Mouse (Mus musculus) midbrain, embryonic 15.5 days (tissue): ENCODE data around the gene Rpl37. TPM values are rescaled to one million over a fixed set of nuclear protein-coding genes. Genes with fewer than 3 reads are reported as not detected.
"Not testable (repeated sequence)": the region's sequence is repeated elsewhere in the genome, so short reads cannot be mapped to it uniquely, and the experiment has no call there.

Source experiments
- ATAC-seq: fragments of 200-750 bp; cut with Nextera tagmentation; replicated peaks from 2 replicates; pipeline ENCODE4 v1.8.0; 2017; ENCODE audit warnings: moderate TSS enrichment
- H3K27ac ChIP-seq: fragments of 300-500 bp; sonication (generic); 2 replicates; pipeline ENCODE4 v1.5.1; 2015; ENCODE audit warnings: mild to moderate bottlenecking, inconsistent platforms
- H3K27me3 ChIP-seq: fragments of 300-500 bp; sonication (generic); replicated peaks from 2 replicates; pipeline ENCODE4 v1.6.1; 2015; ENCODE audit warnings: inconsistent platforms
- H3K36me3 ChIP-seq: fragments of 300-500 bp; sonication (generic); replicated peaks from 2 replicates; pipeline ENCODE4 v1.6.1; 2015; ENCODE audit warnings: inconsistent platforms
- H3K4me1 ChIP-seq: fragments of 300-500 bp; sonication (generic); 2 replicates; pipeline ENCODE4 v1.6.1; 2015; ENCODE audit warnings: inconsistent platforms
- H3K4me2 ChIP-seq: fragments of 300-500 bp; sonication (generic); 2 replicates; pipeline ENCODE4 v1.6.1; 2015; ENCODE audit warnings: inconsistent platforms, mild to moderate bottlenecking, moderate library complexity
- H3K4me3 ChIP-seq: fragments of 300-500 bp; sonication (generic); 2 replicates; pipeline ENCODE4 v1.5.1; 2015; ENCODE audit warnings: mild to moderate bottlenecking, inconsistent platforms
- H3K9ac ChIP-seq: fragments of 300-500 bp; sonication (generic); 2 replicates; pipeline ENCODE4 v1.6.1; 2015; ENCODE audit warnings: mild to moderate bottlenecking, inconsistent platforms
- H3K9me3 ChIP-seq: fragments of 300-500 bp; sonication (generic); 2 replicates; pipeline ENCODE4 v1.6.1; 2016; ENCODE audit warnings: inconsistent platforms
- WGBS: fragments of 180-500 bp; shearing (Covaris S2); methylation state at CpG from one replicate; pipeline ENCODE4 v1.1.7; 2015; ENCODE audit warnings: mixed read lengths; 5-methylcytosine and 5-hydroxymethylcytosine counted together
- polyA plus RNA-seq: library from polyadenylated mRNA; unstranded; fragments of >200 nt; fragmentation: Nextera tagmentation; extraction: Ambion mirVana; gene quantifications from 2 replicates; pipeline ENCODE4 v1.2.1, GENCODE M21; 2015

The Rpl37 gene
- polyA plus RNA-seq, 1 experiment from 2014 or later: 286 TPM

GRCm38 (mm10) chr15:5128176-5128940 lies 11.9 kb downstream of the Rpl37 start:
- Histone ChIP-seq H3K27me3 (no peaks in the 10 kb centered on the region), H3K9me3 (no peaks in the 10 kb centered on the region), H3K27ac (no peak overlapping the region), H3K4me1 (no peaks in the 10 kb centered on the region), H3K4me3 (no peak overlapping the region), H3K4me2 (no peak overlapping the region), H3K36me3 (peaks cover 10% of the 10 kb centered on the region), H3K9ac (no peak overlapping the region)
- no peak for ATAC-seq
- WGBS: 86% methylated on average over 5 of the region's 5 CpGs

DNA sequence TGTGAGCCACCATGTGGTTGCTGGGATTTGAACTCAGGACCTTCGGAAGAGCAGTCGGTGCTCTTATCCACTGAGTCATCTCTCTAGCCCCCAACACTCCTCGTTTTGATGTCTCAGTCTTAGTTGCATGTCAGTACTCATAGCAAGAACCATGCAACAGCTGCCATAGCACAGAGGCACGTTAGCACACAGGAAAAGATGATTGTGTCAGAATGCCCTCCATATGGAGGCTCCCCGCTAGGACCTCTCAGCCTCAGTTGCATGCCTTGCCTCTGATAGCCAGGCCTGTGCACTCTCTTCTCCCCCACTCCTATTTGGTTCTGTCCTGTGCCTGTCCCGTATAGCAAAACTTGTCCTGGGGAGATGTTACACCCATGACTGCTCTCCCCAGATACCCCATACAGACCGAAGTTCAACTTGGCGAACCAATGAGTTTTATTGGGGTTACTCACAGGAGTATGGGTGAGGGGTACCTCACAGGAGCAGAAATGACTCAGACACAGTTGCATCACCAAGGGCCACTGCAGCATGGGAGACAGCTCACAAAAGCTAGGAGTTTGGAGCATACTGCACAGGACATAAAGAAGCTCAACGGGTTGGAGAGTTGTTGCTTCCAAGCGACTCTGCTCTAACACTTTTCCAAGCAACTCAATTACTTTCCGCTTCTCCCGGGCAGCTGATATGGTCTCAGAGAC lies 12.8 kb downstream of the Rpl37 start:
- H3K36me3 ChIP-seq: peaks cover 7% of the 10 kb centered on the region
- WGBS: 91% methylated on average over 12 of the region's 12 CpGs
- H3K4me1 ChIP-seq: no peaks in the 10 kb centered on the region
- no peak overlapping the region for H3K9ac ChIP-seq
- ATAC-seq: no peak
- H3K27ac ChIP-seq: no peak overlapping the region
- H3K27me3 ChIP-seq: no peaks in the 10 kb centered on the region
- no peak overlapping the region for H3K4me3 ChIP-seq
- H3K9me3 ChIP-seq: no peaks in the 10 kb centered on the region
- no peak overlapping the region for H3K4me2 ChIP-seq

DNA sequence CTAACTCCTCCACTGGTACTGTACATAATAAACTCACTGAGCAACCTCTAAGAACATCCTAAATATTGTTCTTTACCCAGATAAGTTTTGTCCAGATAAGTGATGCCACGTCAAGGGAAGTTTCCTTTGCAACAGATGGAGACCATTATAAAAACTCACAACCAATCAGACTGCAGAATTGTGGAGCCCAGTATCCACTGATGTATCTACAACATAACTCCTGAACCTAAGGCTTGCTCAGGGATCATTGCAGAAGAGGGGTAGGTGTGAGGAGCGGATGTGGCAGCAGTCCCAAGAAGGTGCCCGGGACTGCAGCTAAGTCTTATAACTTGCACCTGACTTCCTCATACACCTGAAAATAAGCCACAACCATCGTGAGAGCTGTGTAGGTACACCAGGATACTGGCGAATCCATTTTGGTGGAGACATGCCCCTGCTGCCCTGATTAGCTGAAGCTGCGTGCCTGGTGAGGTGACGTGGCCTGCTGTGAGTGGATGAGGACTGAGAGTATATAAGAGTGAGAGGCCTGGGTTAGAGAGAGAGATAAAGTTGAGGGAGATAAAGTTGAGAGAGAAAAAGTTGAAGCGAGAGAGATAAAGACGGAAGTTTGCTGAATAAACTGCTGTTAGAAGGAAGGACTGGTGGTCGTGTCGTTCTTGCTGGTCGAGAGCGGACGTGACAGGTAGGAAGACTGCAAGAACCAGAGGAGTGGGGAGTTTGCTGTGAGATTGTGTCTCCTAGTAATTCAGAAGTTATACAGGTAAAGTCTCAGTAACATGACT lies 14.6 kb downstream of the Rpl37 start:
- not testable (repeated sequence) for H3K27ac ChIP-seq

GRCm38 (mm10) chr15:5133301-5133700 lies 16.9 kb downstream of the Rpl37 start:
- 57% methylated on average over 3 of the region's 3 CpGs for WGBS
- no peak for ATAC-seq
- Histone ChIP-seq H3K9ac (no peak overlapping the region), H3K9me3 (no peaks in the 10 kb centered on the region), H3K4me2 (no peak overlapping the region), H3K36me3 (no peaks in the 10 kb centered on the region), H3K27me3 (no peaks in the 10 kb centered on the region), H3K4me3 (no peak overlapping the region), H3K27ac (no peak overlapping the region), H3K4me1 (no peaks in the 10 kb centered on the region)

More for the DNA sequence above, 14.6 kb downstream of the Rpl37 start:
- not testable (repeated sequence) for H3K9ac ChIP-seq, ATAC-seq, H3K4me2 ChIP-seq, H3K9me3 ChIP-seq, H3K27me3 ChIP-seq, H3K36me3 ChIP-seq, H3K4me3 ChIP-seq, H3K4me1 ChIP-seq
- 92% methylated on average over 14 of the region's 14 CpGs for WGBS

GRCm38 (mm10) chr15:5134179-5134578 lies 17.7 kb downstream of the Rpl37 start:
- ATAC-seq: no peak
- Histone ChIP-seq H3K9ac (no peak overlapping the region), H3K27me3 (no peaks in the 10 kb centered on the region), H3K4me2 (no peak overlapping the region), H3K36me3 (no peaks in the 10 kb centered on the region), H3K4me1 (no peaks in the 10 kb centered on the region), H3K27ac (no peak overlapping the region), H3K4me3 (no peak overlapping the region), H3K9me3 (no peaks in the 10 kb centered on the region)
- WGBS: 61% methylated on average over 3 of the region's 3 CpGs

DNA sequence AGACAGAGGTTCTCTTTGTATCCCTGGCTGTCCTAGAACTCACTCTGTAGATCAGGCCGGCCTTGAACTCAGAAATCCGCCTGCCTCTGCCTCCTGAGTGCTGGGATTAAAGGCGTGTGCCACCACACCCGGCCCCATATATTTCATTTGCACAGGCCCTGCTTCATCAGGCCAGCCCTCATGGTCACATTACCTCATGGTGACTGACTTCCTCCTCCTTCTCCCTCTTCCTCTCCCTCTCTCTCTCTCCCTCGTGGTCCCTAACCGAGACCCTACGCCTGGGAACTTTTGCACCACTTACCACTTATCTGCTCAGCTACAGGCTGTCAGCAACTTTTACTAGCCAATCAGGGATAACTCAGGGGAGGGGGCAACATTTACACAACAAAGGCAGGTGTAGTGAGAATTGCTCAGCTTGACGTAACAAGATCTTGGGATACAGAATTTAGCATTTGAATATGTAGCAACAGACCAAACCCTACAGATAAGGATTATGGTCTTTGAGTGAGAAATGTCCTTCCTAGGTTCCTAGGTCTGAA lies 18.6 kb downstream of the Rpl37 start:
- ATAC-seq: no peak
- H3K4me2 ChIP-seq: no peak overlapping the region
- H3K4me1 ChIP-seq: no peaks in the 10 kb centered on the region
- H3K27me3 ChIP-seq: no peaks in the 10 kb centered on the region
- H3K9me3 ChIP-seq: no peaks in the 10 kb centered on the region
- no peaks in the 10 kb centered on the region for H3K36me3 ChIP-seq
- H3K27ac ChIP-seq: no peak overlapping the region
- no peak overlapping the region for H3K4me3 ChIP-seq
- H3K9ac ChIP-seq: no peak overlapping the region
- 78% methylated on average over 8 of the region's 8 CpGs for WGBS

GRCm38 (mm10) chr15:5138021-5138856 lies 21.8 kb downstream of the Rpl37 start:
- Histone ChIP-seq H3K9me3 (no peaks in the 10 kb centered on the region), H3K36me3 (no peaks in the 10 kb centered on the region), H3K27ac (no peak overlapping the region), H3K4me2 (no peak overlapping the region), H3K27me3 (no peaks in the 10 kb centered on the region), H3K9ac (no peak overlapping the region), H3K4me1 (no peaks in the 10 kb centered on the region), H3K4me3 (no peak overlapping the region)
- 71% methylated on average over 9 of the region's 9 CpGs for WGBS
- ATAC-seq: peak; percentile 65; the same call in 1 of the 2 replicates

DNA sequence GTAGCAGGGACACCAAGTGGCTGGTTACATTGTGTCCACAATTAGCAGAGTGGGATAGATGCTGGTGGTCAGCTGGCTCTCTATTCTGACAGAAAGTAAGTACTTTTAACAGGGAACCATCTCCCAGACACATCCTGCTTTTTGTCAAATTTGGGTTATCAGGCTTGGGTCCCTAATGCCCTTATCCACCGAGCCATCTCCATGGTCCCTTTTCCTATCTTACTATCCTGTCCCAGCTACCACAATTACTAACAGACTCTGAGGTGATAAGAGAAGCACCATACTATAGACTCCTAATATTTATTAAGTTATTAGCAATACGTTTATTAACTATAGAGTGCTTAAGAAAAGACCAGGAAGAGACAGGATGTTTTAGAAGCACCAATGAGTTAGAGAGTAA lies 22.9 kb downstream of the Rpl37 start:
- no peaks in the 10 kb centered on the region for H3K27me3 ChIP-seq
- no peak overlapping the region for H3K9ac ChIP-seq
- no peak for ATAC-seq
- H3K9me3 ChIP-seq: no peaks in the 10 kb centered on the region
- no peaks in the 10 kb centered on the region for H3K36me3 ChIP-seq
- no peak overlapping the region for H3K4me2 ChIP-seq
- H3K27ac ChIP-seq: no peak overlapping the region
- H3K4me1 ChIP-seq: 0 out of 2 replicates have a peak, but pooled peaks cover under 1% of the 10 kb centered on the region
- WGBS: 90% methylated on average over 2 of the region's 2 CpGs
- no peak overlapping the region for H3K4me3 ChIP-seq

GRCm38 (mm10) chr15:5139863-5140262 lies 23.4 kb downstream of the Rpl37 start:
- Histone ChIP-seq H3K27ac (no peak overlapping the region), H3K4me3 (no peak overlapping the region), H3K36me3 (no peaks in the 10 kb centered on the region), H3K4me2 (no peak overlapping the region), H3K9ac (no peak overlapping the region), H3K9me3 (no peaks in the 10 kb centered on the region), H3K27me3 (no peaks in the 10 kb centered on the region), H3K4me1 (peaks cover 5% of the 10 kb centered on the region)
- 95% methylated on average over 7 of the region's 7 CpGs for WGBS
- no peak for ATAC-seq

GRCm38 (mm10) chr15:5140357-5140756 lies 23.9 kb downstream of the Rpl37 start:
- Histone ChIP-seq H3K27me3 (no peaks in the 10 kb centered on the region), H3K9ac (no peak overlapping the region), H3K4me3 (no peak overlapping the region), H3K4me2 (no peak overlapping the region), H3K9me3 (no peaks in the 10 kb centered on the region), H3K36me3 (no peaks in the 10 kb centered on the region), H3K4me1 (peaks cover 10% of the 10 kb centered on the region), H3K27ac (no peak overlapping the region)
- no peak for ATAC-seq

- H3K4me1 ChIP-seq: peaks cover 17% of the 10 kb centered on the region
- WGBS: 76% methylated on average over 5 of the region's 5 CpGs
- H3K27me3 ChIP-seq: no peaks in the 10 kb centered on the region
- no peaks in the 10 kb centered on the region for H3K36me3 ChIP-seq
- H3K27ac ChIP-seq: no peak overlapping the region
- no peak overlapping the region for H3K4me3 ChIP-seq
- no peaks in the 10 kb centered on the region for H3K9me3 ChIP-seq
- no peak overlapping the region for H3K9ac ChIP-seq
- H3K4me2 ChIP-seq: no peak overlapping the region
- ATAC-seq: no peak
Observed at GRCm38 (mm10) chr15:5142047-5142446, 25.6 kb downstream of the Rpl37 start.
